Mouse (Mus musculus) myocyte (in vitro differentiated cells): ENCODE measurements around the gene Helz. TPM values are rescaled to one million over a fixed set of nuclear protein-coding genes. Genes with fewer than 3 reads are reported as not detected.
A peak's percentile ranks its signal among the peaks of the same experiment; 100 is the strongest.

Experiments used
- H3K27me3 ChIP-seq: one replicate; pipeline ENCODE4 v1.6.1; 2011; ENCODE audit not compliant: control insufficient read depth, insufficient read depth, insufficient read length
- H3K36me3 ChIP-seq: one replicate; pipeline ENCODE4 v1.6.1; 2011; ENCODE audit not compliant: control insufficient read depth, insufficient read depth
- H3K4me2 ChIP-seq: one replicate; pipeline ENCODE4 v1.6.1; 2011; ENCODE audit warnings: low read depth, control low read depth
- H3K4me3 ChIP-seq: one replicate; pipeline ENCODE4 v1.5.1; 2011; ENCODE audit warnings: mild to moderate bottlenecking, control low read depth, moderate library complexity
- H3K79me2 ChIP-seq: one replicate; pipeline ENCODE4 v1.6.1; 2011; ENCODE audit not compliant: control insufficient read depth, insufficient read depth
- H3ac ChIP-seq: one replicate; pipeline ENCODE4 v1.6.1; 2011; ENCODE audit not compliant: control insufficient read depth, insufficient read length
- CEBPB ChIP-seq: IDR thresholded peaks from 2 replicates; pipeline ENCODE4 v1.6.1; 2011; ENCODE audit warnings: mild to moderate bottlenecking, moderate library complexity; ENCODE audit not compliant: poor library complexity, insufficient read depth, severe bottlenecking
- E2F4 ChIP-seq: IDR thresholded peaks from one replicate; pipeline ENCODE4 v1.6.1; 2011; ENCODE audit warnings: mild to moderate bottlenecking, control low read depth, moderate library complexity; ENCODE audit not compliant: insufficient read depth
- MAX ChIP-seq: IDR thresholded peaks from one replicate; pipeline ENCODE4 v1.6.1; 2011; ENCODE audit warnings: low read depth, mild to moderate bottlenecking, control low read depth
- MYOD1 ChIP-seq, 3 experiments: IDR thresholded peaks; one replicate each; pipeline ENCODE4 v1.6.1; 2011; ENCODE audit warnings: control low read depth in 2 of 3, low read depth in 2 of 3, mild to moderate bottlenecking in 2 of 3, moderate library complexity in 1 of 3; ENCODE audit not compliant: insufficient read length in 2 of 3, control insufficient read depth in 1 of 3
- MYOG ChIP-seq, 3 experiments: IDR thresholded peaks; one replicate each; pipeline ENCODE4 v1.6.1; 2011; ENCODE audit warnings: control low read depth in 2 of 3, low read depth in 2 of 3, mild to moderate bottlenecking in 2 of 3; ENCODE audit not compliant: insufficient read length in 2 of 3, control insufficient read depth in 1 of 3, insufficient read depth in 1 of 3
- POLR2A ChIP-seq: IDR thresholded peaks from one replicate; pipeline ENCODE4 v1.6.1; 2011; ENCODE audit warnings: low read depth, mild to moderate bottlenecking, control low read depth, moderate library complexity; ENCODE audit not compliant: insufficient read length
- POLR2AphosphoS2 ChIP-seq: IDR thresholded peaks from one replicate; pipeline ENCODE4 v1.6.1; 2011; ENCODE audit warnings: low read depth, control low read depth; ENCODE audit not compliant: insufficient read length
- REST ChIP-seq: IDR thresholded peaks from one replicate; pipeline ENCODE4 v1.6.1; 2011; ENCODE audit warnings: mild to moderate bottlenecking, control low read depth, moderate library complexity; ENCODE audit not compliant: insufficient read depth, insufficient read length
- SRF ChIP-seq: IDR thresholded peaks from one replicate; pipeline ENCODE4 v1.6.1; 2011; ENCODE audit warnings: low read depth; ENCODE audit not compliant: control insufficient read depth, insufficient read length
- TCF12 ChIP-seq: IDR thresholded peaks from one replicate; pipeline ENCODE4 v1.6.1; 2011; ENCODE audit warnings: mild to moderate bottlenecking, control low read depth; ENCODE audit not compliant: poor library complexity, insufficient read depth, severe bottlenecking
- TCF3 ChIP-seq: IDR thresholded peaks from one replicate; pipeline ENCODE4 v1.6.1; 2011; ENCODE audit warnings: low read depth, control low read depth; ENCODE audit not compliant: insufficient read length
- USF1 ChIP-seq: IDR thresholded peaks from one replicate; pipeline ENCODE4 v1.6.1; 2011; ENCODE audit warnings: low read depth, mild to moderate bottlenecking, control low read depth, moderate library complexity
- polyA plus RNA-seq: library from polyadenylated mRNA; unstranded; fragments of >200 nt; fragmentation: generic; extraction: Trizol; gene quantifications from one replicate; pipeline ENCODE4 v1.2.1, GENCODE M21; 2012; ENCODE audit warnings: missing spikeins

Gene Helz
- polyA plus RNA-seq, 1 experiment: 5.8 TPM

DNA sequence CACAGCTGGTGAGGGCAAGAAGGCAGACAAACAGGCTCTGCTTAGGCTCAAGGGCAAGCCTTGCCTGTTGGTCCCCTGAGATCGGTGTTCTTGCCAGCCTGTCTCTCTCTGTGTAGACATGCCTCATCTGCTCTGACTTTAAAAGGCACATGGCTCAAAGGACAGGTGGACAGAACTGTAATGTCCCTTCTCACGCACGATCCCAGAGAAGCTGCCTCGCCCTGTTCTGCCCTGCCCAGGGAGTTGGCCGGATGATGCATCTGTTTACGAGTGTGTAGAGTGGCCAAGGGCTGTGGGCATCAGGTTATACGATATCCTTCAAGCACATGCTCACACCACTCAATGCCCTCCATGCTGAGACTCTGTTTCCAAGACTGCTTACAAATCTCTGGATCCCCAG, 166.6 kb downstream of the Helz start:
- H3K79me2 ChIP-seq: peaks cover 32% of the 10 kb centered on the region
- no peak overlapping the region for H3ac ChIP-seq
- peak overlapping the region; percentile 45 for H3K4me3 ChIP-seq
- H3K4me2 ChIP-seq: peak overlapping the region; percentile 78
- TF ChIP-seq MAX (peak; percentile 69), SRF (peak; percentile 66), POLR2A (peak; percentile 62), TCF3 (peak; percentile 0), MYOD1 (IDR thresholded peaks at IDR 0.05; ENCODE audit: control insufficient read depth in 1 of 3, insufficient read length in 2 of 3, low read depth in 2 of 3) (peak; percentile 38 to 89 (median 89)), MYOG (IDR thresholded peaks at IDR 0.05; ENCODE audit: control insufficient read depth in 1 of 3, insufficient read depth in 1 of 3, insufficient read length in 2 of 3, low read depth in 2 of 3) (peak; percentile 35 to 91 (median 78)), REST (no peak), POLR2AphosphoS2 (peak; percentile 52), E2F4 (no peak), TCF12 (peak; percentile 56)
- H3K36me3 ChIP-seq: peaks cover 30% of the 10 kb centered on the region
- H3K27me3 ChIP-seq: no peaks in the 10 kb centered on the region

DNA sequence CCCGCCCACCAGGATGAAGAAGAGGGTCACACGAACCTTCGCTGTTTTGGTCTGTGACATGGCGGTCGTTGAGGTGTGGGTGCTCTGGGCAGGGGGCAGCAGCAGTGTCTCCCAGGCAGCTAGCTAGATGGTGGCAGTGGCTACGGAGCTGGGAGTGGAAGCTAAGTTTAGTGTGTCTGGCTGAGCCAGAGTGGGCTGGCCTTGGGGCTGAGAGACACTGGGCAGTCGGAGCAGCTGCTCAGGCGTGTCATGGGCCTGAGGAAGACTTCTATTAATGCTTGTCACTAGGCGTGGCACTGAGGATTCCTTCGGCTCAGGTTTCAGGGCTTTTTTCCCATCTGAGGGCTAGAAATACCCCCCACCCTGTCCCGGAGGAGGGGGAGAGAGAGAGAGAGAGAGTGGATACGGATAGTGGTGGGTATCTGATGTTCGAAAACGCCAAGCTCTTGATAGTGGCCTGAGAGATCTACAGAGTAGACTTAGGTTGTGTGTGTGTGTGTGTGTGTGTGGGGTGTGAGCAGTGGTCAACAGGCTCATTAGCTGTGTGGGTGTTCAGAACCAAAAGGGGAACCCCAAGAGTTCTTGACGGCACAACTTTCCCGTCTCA, 168.7 kb downstream of the Helz start, which contains the start of gene Cacng1:
Gene Cacng1 (minus strand): TSS at position 191 of the 607 bp plus-strand sequence.
- Histone ChIP-seq H3K36me3 (peaks cover 20% of the 10 kb centered on the region), H3K4me2 (peak within 1 kb of the TSS; percentile 78), H3ac (peak within 1 kb of the TSS; percentile 19), H3K79me2 (peaks cover 31% of the 10 kb centered on the region), H3K4me3 (peak within 1 kb of the TSS; percentile 45), H3K27me3 (no peaks in the 10 kb centered on the region)
- TF ChIP-seq USF1: no peak
- peak; percentile 30 for TF ChIP-seq SRF
- TF ChIP-seq REST: no peak
- TF ChIP-seq POLR2AphosphoS2: peak; percentile 94
- peak; percentile 77 to 94 (median 89) for TF ChIP-seq MYOG (IDR thresholded peaks at IDR 0.05; ENCODE audit: control insufficient read depth in 1 of 3, insufficient read depth in 1 of 3, insufficient read length in 2 of 3, low read depth in 2 of 3)
- no peak for TF ChIP-seq MAX
- TF ChIP-seq TCF3: peak; percentile 65
- peak; percentile 92 for TF ChIP-seq POLR2A
- TF ChIP-seq TCF12: peak; percentile 81
- peak; percentile 98 to 99 (median 99) for TF ChIP-seq MYOD1 (IDR thresholded peaks at IDR 0.05; ENCODE audit: control insufficient read depth in 1 of 3, insufficient read length in 2 of 3, low read depth in 2 of 3)
- no peak for TF ChIP-seq CEBPB
- TF ChIP-seq E2F4: no peak

DNA sequence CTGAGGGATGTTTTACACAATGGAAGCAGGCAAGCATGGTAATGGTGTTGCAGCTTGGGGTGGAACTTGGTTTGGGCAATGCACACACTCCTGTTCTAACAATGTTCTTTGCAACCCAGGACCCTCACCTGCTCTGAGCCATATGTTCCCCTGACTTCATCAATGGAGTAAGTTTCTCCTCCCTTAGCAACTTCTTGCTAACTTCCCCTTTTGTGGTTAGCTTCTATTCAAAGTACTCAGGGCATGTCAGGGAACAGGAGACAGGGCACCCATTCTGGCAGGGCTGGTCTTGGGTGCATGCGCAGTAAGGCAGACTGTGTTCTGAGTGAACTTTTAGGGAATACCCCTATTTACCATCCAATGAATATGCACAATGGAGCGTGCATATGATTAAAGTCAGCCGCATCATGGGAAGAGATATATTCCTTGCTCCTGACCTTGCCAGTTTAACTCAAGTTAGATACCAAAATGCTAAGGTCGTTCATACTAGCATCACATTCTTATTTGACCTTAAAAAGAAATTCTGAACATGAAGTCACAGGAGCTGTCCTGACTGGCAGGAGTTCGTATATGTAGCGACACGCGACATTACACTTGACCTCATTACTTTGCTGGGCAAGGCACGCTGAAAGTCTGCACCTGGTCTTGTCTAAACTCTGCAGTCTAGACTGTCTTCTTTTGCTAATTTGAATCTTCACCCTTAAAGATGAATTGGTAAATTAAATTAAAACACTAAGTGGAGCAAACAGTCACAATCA, 172.7 kb downstream of the Helz start:
- TF ChIP-seq MYOD1 (IDR thresholded peaks at IDR 0.05; ENCODE audit: control insufficient read depth in 1 of 3, insufficient read length in 2 of 3, low read depth in 2 of 3): no peak
- TF ChIP-seq CEBPB: no peak
- TF ChIP-seq TCF3: no peak
- TF ChIP-seq REST: no peak
- no peak for TF ChIP-seq MAX
- no peak for TF ChIP-seq E2F4
- H3K79me2 ChIP-seq: peaks cover 8% of the 10 kb centered on the region
- no peaks in the 10 kb centered on the region for H3K36me3 ChIP-seq
- H3K27me3 ChIP-seq: no peaks in the 10 kb centered on the region
- H3ac ChIP-seq: no peak overlapping the region
- no peak overlapping the region for H3K4me2 ChIP-seq
- H3K4me3 ChIP-seq: no peak overlapping the region

DNA sequence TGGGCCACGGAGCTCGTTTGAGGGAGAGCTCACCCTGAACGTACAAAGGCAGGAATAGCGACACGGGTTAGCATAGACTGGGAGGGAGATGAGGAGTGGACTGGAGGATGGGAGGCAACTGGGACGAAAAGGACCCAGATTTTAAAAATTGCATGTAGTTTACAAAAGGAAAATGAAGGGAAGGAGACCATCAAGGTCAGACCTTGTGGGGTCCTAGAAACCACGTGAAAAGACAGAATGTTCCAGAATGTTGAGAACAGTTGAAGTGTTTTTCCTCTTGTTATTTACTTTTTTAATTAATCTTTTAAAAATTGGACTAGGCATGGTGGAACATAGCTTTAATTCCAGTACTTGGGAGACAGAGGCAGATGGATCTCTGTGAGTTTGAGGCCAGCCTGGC, 173.3 kb downstream of the Helz start:
- Histone ChIP-seq H3ac (no peak overlapping the region), H3K79me2 (peaks cover 2% of the 10 kb centered on the region), H3K36me3 (no peaks in the 10 kb centered on the region), H3K27me3 (no peaks in the 10 kb centered on the region), H3K4me2 (no peak overlapping the region), H3K4me3 (no peak overlapping the region)
- TF ChIP-seq MYOD1 (IDR thresholded peaks at IDR 0.05; ENCODE audit: control insufficient read depth in 1 of 3, insufficient read length in 2 of 3, low read depth in 2 of 3) (no peak), SRF (no peak), CEBPB (no peak), E2F4 (no peak), MYOG (IDR thresholded peaks at IDR 0.05; ENCODE audit: control insufficient read depth in 1 of 3, insufficient read depth in 1 of 3, insufficient read length in 2 of 3, low read depth in 2 of 3) (no peak), POLR2AphosphoS2 (no peak), MAX (no peak), REST (no peak), TCF12 (no peak), POLR2A (no peak), USF1 (no peak), TCF3 (no peak)

DNA sequence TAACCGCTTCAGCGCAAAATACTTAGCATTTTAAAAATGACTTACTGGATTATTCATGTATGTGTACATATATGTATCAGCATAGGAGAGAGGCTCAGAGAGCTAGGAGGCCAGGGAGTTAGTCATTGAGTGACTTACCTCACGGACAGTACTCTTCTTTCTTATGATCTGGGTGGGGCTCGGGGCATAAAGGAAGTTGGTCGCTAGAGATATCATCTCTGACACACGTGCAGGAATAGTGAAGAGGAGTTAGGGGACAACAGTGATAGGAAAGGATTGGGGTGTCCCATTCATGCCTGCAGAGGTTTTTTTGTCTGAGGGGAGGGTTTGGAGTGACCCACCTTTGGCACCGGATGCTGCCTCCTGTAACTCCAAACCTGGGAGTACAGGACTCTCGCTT, 176.9 kb downstream of the Helz start:
- Histone ChIP-seq H3K27me3 (no peaks in the 10 kb centered on the region), H3K4me3 (no peak overlapping the region), H3K4me2 (no peak overlapping the region), H3ac (no peak overlapping the region), H3K36me3 (no peaks in the 10 kb centered on the region), H3K79me2 (no peaks in the 10 kb centered on the region)
- no peak for TF ChIP-seq USF1
- no peak for TF ChIP-seq POLR2A
- TF ChIP-seq SRF: no peak
- TF ChIP-seq MYOG (IDR thresholded peaks at IDR 0.05; ENCODE audit: control insufficient read depth in 1 of 3, insufficient read depth in 1 of 3, insufficient read length in 2 of 3, low read depth in 2 of 3): no peak
- no peak for TF ChIP-seq CEBPB
- no peak for TF ChIP-seq TCF12
- no peak for TF ChIP-seq E2F4
- TF ChIP-seq MYOD1 (IDR thresholded peaks at IDR 0.05; ENCODE audit: control insufficient read depth in 1 of 3, insufficient read length in 2 of 3, low read depth in 2 of 3): no peak
- no peak for TF ChIP-seq POLR2AphosphoS2
- no peak for TF ChIP-seq TCF3
- TF ChIP-seq REST: no peak
- no peak for TF ChIP-seq MAX
